Mouse (Mus musculus) heart, adult 2 months (tissue): ENCODE data around the gene Thrsp.

Source experiments
- EP300 ChIP-seq: fragments of 200-500 bp; IDR thresholded peaks from 2 replicates; pipeline ENCODE4 v1.6.1; 2011; ENCODE audit warnings: low read depth, low read length, control low read depth; ENCODE audit not compliant: insufficient read depth
- POLR2A ChIP-seq: fragments of 200-500 bp; IDR thresholded peaks from 2 replicates; pipeline ENCODE4 v1.6.1; 2011; ENCODE audit warnings: mild to moderate bottlenecking, low read depth, low read length, control low read depth; ENCODE audit not compliant: insufficient read depth

GRCm38 (mm10) chr7:97447050-97447531, 29.6 kb upstream of the Thrsp start:
- TF ChIP-seq EP300 (no peak), POLR2A (no peak)
